Mouse (Mus musculus) liver (tissue): ENCODE data around the gene Camkmt.

Experiments used
- DNase-seq: peaks from one replicate; pipeline ENCODE4 v3.0.0-alpha.2; 2020; ENCODE audit warnings: mixed read lengths

The Camkmt gene

DNA sequence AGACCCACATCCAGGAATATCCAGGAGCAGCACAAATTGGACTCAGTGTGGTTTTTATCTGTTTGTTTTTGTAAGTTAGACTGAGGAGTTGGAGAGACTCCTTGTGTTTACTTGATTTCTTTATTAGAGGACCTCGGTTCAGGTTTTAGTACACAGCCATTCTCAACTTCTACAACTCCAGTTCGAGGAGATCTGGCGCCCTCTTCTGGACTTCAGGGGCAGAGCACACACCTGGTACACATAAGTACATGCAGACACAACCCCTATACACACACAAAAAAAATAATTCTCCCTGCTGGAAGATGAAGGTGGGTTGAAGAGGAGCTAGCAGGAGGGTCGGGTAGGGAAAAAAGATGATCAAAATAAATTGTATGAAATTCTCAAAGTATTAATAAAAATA lies 379.4 kb downstream of the Camkmt start:
- DNase-seq, result no peak

DNA sequence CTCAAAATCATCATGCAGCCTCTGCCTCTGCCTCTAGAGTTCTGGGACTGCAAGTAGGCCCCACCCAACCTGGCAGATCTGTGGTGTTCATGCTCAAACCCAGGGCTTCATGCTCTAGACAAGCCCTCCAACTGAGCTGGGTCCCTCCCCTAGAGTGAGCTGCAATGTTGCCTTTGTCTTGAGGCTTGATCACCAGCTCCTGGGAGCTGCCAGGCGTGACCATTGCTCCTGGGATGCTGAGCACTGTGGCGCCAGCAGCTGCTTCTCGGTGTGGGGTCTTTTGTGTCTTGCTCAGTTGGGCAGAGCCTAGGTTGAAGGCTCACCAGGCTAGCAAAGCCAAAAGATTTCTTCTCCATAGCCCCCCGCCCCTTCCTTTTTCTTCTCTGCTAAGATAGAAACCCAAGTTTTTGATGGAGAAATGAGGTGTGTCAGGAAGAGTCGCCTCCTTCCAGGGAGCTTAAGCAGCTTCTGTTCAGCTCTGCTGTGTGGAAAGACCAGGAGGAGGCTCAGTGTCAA lies 382.4 kb downstream of the Camkmt start:
- DNase-seq, result no peak

DNA sequence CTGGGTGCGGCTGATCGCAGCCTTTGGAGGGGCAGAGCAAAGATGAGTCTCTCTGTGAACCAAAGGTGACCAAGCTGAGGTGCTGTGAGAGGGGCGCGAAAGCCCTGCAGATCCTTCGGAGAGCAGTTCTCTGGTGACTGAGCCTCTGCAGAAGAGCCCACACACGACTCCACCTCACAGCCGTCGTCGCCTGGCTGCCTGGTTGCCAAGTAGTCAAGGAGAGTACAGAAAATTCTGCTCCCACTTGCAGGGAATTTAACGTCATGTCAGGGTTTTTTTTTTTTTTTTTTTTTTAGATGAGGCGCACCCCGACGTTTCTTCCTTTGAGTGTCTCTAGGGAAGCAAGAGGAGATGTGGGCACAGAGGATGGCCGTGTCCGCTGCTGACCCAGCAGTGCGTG lies 382.9 kb downstream of the Camkmt start:
- no peak for DNase-seq

DNA sequence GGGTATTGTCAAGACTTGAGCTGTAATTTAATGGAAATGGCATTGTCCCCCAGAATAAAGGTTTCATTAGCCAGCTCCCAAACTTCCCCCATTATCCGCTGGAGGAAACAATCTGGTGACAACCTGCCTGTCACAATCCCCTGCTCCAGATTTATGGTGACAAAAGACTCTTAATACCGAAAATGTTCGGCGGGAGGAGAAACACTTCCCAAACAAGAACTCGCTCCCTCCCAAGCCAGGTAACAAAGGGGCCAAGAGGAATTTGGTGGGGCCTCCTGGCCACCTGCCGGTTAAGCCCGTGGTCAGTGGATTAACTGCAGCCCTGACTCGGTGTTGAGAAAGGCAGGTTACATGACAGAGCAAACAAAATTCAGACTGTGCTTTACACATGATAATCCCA lies 383.5 kb downstream of the Camkmt start:
- no peak for DNase-seq

DNA sequence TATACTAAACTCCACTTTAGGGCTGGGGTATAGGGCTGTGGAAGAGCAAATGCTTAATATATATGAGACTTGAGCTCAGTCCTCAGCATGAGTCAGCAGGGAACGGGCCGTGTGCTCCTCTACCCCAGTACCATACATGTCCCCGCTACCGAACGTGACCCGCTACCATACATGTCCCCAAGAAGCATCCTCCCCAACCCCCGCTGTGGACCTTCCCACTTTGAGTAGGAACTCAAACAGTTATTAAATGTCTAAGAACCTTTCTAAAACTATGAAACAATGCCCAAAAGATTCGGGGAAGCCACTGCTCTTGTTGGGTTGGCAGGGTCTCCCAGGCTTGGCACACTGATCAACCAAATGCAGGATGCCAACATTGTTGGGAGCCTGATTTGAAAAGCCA lies 390.9 kb downstream of the Camkmt start:
- DNase-seq, result no peak

DNA sequence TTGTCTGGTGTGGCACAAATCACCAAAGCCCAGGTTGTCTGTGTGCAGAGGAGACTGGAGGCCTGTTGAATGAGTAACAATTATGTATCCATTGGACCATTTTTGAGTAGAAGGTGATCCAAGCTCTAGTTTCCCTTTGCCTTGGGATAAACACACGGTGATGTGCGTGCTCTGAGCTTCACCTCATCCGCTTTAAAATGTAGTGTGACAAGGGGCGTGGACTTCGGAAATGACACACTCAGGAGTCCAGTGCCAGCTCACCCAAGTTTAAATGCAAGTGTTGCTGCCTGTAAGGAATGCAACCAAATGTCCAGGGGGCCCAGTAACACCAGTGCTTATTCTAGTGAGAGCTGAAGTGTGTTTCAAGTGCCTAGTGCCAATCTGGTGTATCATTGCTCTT lies 392.7 kb downstream of the Camkmt start:
- no peak for DNase-seq

DNA sequence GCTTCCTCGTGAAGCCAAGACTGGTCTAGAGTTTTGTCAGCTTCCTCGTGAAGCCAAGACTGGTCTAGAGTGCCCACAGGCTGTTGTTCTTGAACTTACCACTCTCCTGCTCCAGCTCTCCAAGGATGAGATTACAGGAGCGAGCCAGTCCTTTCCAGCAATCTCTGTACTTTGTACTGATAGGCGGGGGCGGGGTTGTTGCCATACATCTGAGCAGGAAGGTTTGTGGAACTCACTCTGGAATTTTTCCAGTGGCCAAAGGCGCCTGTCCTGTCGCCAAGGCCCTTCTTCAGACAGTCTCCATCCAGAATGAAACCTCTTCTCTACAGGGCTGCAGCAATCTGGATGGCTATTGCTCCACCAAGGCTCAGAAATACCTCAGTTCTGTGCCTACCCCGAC lies 393.7 kb downstream of the Camkmt start:
- DNase-seq, result no peak

DNA sequence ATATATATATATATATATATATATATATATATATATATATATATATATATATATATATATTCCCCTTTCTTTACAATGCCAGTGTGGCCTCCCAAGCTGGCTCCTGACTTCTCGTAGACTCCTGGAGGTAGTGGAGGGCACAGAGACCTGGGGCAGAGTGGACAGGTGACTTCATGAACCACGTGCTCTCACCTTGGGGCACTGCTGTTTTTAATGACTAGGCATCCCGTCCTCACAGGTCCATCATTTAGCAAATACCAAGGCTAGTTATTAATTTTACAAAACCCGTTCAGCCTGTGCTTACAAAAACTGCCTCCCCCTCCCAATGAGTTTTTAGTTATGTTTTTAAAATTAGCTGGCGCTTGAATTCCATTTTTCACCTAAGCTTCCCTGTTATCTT lies 394.2 kb downstream of the Camkmt start:
- no peak for DNase-seq

DNA sequence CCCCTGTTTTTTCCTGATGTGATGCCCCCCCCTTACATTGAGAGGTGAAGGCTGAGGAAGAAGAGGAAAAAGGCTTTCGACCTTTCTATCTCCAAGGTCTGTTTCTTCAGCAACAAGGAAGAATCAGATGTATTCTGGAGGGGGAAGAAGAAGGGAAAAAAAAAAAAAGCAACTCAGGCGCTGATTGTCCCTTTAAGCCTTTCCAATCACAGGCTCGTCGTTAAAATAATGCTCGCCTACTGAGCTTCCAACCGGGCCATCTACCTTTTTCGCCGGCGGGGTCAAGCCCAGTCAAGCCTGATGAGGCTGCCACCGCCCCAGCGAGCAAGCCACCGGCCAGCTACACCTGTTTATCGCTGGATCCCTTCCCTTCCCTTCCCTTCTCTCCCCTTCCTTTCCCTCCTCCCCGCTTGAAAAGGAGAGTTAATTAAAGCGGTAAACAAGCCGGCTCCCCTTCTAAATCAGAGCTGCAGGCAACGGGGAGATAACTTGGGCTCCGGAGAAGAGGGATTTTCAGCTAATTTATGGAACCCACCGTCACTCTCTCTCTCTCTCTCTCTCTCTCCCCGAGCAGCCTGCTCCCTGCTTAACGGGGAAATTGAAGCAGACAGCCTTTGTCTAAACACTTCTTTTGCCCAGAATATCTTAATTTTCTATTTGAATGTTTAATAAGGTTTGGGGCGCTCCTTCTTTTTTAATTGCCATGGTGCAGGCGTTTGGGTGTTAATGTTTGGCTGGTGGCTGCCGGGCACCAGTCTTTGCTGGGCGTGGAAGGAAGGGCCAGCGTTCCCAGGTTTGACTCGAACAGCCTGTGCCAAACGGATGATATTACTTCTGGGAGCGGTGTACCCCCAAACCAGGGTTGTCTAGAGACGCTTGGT lies 395.0 kb downstream of the Camkmt start:
- no peak for DNase-seq

DNA sequence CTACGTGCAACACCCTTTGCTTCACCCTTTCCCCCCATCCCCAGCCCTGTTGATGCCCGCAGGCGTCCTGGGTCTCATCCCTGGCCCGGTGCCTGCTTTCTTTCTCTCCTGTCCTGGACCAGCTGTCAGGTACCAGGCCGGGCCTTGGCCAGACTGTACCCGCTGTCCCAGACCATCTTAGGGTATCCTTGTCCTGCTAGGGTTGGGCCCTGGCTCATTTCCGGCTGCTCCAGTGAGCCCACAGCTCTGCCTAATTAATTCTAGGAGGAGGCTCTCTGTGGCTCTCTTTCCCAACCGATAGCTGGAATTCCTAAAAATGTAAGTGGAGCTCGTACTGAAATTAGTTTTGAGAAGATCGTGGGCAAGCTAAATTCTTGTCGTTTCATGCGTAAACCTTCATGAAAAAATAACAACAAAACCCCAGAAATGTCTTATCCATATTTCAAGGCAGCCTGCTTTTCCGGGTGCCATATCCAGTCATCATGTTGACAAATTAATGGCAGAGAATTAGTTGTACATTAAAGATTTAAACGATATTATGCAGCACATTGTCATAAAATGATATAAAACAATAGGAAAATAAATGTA lies 395.7 kb downstream of the Camkmt start:
- no peak for DNase-seq

DNA sequence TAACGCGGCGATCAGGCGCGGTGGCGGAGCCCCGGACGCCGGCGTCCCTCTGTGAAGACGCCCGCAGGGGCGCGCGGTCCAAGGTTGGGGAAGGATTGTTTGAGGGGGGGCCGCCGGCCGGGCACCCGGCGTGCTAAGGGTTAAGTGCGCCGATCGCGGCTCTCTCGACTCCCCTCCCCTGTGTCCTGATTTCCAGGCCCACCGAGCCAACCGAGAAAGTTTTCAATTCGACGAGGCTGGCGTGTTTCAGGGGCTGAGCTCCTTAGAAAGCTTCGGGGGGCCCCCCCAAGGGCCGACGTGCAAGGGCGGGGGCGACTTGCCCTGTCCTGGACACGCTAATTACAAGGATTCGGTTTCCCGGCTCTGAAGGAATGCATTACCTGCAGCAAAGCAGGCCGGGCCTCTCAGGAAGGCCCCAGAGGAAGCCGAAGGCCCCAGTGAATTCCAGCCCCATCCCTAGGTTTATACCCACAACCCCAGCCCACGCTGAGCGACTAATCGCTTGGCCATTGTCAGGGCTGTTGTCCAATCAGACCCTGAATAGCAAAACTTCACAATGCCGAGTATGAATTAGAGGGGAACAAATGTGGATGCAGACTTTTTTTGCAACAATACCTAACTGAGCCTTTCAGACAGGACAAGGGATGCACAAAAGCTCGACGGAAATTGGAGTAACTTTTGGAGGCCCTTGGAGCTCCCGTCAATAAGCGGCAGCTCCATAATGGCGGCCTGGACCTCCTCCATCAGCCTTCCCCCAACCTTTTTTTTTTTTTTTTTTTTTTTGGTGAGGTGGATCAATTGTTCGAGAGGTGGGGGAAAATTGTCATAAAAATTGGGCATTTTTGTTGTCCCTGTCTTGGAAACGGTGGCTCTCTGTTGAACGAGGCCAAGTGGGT lies 396.5 kb downstream of the Camkmt start:
- no peak for DNase-seq

DNA sequence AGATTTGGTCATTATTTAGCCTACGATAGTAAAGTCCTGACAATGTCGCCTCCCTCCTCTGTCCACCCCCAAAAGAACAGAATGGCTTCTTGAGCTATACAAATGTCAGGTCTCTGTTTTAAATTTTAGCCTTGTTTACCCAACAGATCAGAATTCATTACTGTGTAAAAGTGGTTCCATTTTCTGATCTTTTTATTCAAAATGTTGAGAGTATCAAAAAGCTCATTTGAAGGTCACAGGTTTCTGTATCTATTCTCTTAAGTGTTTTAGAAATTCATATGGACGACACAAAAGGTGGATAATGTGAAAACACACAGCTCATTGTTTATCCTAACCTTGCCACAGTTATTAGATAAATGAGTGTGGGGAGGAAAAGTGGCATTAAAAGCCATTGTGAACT lies 397.2 kb downstream of the Camkmt start:
- no peak for DNase-seq

DNA sequence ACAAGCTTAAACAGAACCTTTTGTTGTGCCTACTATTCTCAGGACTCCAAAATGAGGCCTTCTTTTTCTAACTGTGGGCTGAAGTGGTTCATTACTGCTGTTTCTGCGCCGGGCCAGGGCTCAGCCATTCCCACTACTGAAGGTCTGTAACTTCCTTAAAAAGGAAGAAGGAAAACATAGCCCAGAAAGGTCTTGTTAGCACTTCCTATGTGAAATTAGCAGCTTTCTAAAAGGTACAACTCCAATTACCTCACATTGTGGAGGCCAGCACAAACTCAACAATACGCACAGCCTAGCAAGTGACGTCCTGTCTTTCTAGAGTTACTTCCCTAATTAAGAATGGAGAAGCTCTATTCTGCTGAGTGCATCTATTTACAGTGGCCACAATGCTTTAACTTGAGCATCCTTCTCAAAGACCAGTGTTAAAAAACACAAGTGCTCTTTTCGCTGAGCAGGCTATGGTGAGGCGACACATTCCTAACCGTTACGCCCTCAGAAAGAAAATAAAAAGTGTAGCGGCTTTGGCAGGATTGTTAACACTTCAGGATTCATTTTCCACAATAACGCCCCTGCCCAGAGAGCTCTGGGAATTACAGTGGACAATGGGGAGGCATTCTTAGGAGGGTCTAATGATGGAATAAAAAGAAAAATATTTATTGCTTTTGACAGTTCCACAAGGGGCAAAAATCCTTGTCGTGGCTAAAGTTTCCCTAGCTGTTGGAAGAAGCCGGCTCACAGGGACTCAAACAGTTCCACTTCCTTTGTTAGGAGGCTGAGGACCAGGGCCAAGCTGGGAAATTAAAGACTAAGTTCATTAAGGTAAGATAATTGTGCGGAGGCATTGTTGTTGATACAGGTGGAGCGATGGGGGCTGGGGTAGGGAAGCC lies 398.5 kb downstream of the Camkmt start:
- DNase-seq, result no peak

DNA sequence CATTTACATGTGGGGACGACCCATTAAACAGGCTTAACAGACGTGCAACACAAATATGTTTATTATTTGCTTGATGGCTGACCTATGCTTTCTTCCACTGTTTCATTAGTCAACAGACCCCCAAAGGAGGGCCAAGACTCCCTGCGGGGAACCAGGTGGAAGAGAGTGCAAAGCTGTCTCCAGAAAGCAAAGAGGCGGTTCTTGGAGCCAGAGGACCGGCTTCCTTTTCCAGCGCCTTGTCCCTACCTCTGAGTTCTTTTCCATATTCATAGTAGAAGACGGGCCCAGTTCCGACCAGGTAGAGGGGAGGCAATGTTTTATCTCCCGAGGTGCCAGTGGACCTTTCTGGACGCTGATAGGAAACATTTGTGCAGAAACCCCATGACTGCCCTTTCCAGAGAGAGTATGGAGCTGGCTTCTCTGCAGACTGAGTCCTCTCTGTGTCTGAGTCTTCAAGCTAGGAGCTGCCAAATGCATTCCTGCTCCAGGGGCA lies 399.2 kb downstream of the Camkmt start:
- DNase-seq, result no peak

DNA sequence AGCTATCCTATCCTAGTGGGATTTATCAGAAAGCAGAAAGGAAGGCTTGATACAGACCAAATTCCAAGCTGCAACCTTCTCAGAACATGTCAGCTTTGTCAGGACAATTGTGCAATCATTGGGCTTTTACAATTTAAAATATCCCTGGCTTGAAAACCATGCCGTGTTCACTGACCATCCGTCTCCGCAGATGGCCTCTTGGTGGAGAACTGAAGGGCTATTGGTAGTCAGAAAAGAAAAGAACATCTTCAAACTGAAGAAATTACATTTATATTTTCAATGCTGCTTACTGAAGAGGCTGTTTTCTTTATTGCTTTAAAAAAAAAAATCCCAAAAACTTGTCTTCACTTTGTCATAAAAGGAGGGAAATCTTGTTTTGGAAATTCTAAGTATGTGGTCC lies 401.1 kb downstream of the Camkmt start:
- DNase-seq, result no peak

DNA sequence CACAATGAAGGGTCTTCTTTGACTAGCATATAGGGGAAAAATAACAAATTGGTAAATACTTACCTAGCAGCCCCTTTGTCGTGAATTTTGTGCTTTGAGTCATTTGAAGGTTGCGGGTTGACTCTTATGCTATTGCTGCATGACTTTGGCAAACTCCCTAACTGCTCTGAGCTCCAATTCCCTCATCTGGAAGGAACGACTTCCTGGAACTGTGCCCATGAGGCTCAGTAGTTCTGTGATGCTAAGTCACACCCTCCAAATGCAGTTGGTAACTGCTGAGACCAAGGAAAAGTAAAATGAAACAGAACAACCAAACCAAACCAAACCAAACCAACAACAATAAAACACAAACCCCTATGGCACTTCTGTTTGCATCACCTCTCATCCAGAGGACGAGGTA lies 403.2 kb downstream of the Camkmt start:
- DNase-seq, result no peak

DNA sequence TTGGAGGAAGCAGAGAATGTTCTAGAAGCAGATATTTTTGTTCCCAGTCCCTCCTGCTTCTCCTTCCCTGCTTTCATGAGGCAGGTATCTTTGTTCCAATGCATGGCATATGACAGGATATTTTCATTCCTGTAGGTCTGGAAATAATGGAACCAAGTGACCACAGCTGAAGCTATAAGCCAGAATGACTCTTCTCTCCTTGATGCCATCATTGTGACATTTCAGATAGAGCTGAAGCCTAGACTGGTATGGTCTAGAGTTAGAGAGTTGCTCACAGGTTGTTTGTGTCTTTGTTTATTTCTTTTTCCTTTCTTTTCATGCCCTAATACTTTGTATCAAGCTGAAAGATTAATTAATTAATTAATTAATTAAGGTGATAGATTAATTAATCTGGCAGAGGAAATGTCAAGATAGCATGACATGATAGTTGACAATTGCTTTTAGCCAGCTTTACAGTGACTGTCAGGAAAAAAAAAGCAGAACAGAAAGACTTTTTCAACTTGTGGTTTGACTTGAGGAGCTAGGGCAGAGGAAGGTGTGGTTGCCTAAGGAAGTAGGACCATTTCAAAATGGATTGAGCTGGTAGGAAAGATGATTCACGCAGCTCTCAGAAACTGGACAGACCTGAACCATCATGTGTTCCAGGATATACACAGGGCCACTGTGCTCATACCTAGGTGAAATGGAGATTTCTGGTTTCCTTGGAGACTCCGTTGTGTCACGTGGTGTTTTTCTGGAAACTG lies 404.8 kb downstream of the Camkmt start:
- no peak for DNase-seq

DNA sequence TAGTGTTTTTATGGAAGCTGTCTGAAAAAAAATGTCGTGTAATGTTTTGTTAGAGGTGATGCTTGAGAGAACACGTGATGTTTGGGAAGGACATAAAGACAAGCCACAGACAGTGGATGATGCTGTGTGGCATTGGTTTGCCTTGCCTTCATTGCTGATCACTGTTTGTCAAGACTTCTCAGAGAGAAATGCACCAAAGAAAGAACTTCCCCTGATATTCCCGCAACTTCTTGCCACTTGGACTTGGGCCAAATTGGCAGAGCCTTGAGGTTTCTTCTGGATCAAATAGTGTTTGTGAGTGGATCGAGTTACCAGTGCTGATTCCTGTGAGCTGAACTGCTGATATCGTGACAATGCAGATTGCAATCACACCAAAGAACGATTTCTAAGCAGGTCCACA lies 405.5 kb downstream of the Camkmt start:
- no peak for DNase-seq

DNA sequence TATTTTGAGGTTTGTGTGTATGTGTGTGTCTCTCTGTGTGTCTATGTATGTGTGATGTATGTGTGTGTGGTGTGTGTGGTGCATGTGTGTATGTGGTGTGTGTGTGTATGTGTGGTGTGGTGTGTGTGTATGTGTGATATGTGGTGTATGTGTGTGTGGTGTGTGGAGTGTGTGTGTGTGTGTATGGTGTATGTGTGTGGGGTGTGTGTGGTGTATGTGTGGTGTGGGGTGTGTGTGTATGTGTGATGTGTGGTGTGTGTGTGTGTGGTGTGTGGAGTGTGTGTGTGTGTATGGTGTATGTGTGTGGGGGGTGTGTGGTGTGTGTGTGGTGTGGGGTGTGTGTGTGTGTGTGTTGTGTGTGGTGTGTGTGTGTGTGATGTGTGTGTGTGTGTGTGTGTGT lies 414.5 kb downstream of the Camkmt start:
- DNase-seq, result no peak

DNA sequence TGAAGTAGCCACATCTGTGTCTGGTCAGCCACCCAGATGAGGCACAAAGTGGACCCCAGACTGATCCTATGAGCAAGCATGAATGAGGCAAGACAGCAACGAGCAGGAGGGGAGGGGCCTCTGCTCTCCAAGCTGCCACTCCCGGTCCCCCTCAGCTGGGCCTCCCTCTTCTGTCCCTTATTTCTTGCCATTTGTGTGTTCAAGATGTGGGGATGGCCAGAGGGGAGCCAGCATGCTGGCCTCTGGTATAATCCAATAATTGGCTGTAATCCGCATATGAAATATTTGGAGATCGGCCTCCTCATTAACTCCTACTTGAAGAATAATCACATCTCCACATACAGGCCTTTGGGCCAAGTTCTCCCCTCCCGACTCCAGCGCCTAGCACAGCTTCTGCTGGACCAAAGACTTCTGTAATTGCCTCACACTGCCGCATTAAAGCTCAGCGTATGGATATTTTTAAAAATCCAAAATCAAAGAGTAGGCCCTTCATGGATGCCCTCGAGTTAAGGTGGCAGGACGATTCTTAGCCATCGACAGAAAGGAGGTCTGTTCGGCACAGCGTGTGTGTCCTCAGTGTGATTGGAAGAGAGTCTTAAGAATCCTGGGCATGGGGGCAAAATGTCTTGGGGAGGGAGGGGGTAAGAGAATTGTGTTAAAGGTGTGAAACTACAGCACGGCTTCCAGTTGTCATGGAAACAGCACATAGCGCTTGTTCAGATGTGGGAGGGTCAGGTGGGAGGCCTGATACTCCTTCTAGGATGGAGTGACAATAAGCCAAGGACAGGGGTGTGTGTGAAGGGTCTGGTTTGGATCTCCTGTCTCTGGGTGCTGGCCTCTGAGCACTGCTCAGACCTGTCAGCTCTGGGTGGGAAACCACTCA lies 416.1 kb downstream of the Camkmt start:
- no peak for DNase-seq
